Mouse (Mus musculus) erythroblast, adult 5-6 weeks (primary cell): ENCODE data around the gene Nxn. TPM values are rescaled to one million over a fixed set of nuclear protein-coding genes. Genes with fewer than 3 reads are reported as not detected.
"Not testable (repeated sequence)": the region's sequence is repeated elsewhere in the genome, so short reads cannot be mapped to it uniquely, and the experiment has no call there.

Experiments used
- ATAC-seq: replicated peaks from 2 replicates; pipeline ENCODE4 v1.8.0; 2016; ENCODE audit warnings: moderate number of reproducible peaks, mild to moderate bottlenecking, moderate TSS enrichment, inconsistent platforms; ENCODE audit not compliant: poor library complexity, low FRiP score, severe bottlenecking
- total RNA-seq, 2 experiments: library from RNA; stranded (forward) in 1 of 2; stranded (reverse) in 1 of 2; fragments of 150-400 nt in 1 of 2; fragments of 200-764, 138-1000 nt in 1 of 2; gene quantifications; 2 replicates each; pipeline versions ENCODE4 v1.2.3 to v1.2.4; 2015 to 2017; ENCODE audit warnings: low replicate concordance in 2 of 2

The Nxn gene
- total RNA-seq, 2 experiments from 2014 or later: 3.7 to 9.0 TPM

DNA sequence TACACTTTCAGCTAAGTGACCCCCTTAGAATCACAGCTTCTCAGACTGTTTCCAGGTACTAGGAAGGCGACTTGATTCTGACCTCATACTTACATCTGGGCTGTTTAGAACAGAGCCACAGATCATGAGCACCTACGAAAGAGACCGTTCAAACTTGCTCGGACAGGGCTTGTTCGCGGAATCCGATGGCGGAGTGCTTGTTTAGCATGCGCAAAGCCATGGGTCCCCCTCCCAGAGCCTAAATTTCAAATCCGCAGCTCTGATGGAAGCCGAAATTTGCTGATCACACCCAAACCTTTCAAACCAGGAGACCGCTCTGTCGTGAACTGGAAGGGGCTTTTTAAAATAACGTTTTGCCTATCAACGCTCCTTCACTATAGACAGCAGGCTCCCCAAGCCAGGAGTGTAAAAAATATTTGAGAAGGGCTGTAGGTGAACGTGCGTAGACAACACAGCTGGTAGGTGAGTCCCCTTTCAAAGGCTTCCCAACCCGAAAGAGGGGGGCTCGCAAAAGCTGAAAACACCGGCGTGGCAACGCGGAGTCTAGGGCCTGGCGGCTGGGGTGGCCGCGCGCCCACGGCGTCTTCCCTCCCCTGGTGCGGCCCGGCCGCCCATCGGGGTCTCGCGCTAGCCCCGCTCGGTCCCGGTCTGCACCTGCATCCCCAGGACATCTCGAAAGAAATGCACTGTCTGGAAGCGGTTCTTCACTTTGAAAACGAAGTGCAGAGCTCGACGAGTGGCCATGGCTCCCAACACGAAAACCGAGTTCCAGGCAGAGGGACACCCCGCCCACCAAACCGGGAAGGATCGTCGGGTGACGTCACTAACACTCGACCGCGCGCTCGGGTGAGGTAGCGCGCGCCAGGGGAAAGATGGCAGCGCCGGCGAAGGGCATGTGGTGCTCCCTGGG lies 155.8 kb downstream of the Nxn start, which contains the start of the genes Mrm3 and Glod4:
Gene Mrm3, plus strand, starts transcription at position 815 of the 910 bp plus-strand sequence.
Gene Glod4, minus strand, starts transcription at position 825 of the 910 bp plus-strand sequence.
- peak; percentile 98 for ATAC-seq

DNA sequence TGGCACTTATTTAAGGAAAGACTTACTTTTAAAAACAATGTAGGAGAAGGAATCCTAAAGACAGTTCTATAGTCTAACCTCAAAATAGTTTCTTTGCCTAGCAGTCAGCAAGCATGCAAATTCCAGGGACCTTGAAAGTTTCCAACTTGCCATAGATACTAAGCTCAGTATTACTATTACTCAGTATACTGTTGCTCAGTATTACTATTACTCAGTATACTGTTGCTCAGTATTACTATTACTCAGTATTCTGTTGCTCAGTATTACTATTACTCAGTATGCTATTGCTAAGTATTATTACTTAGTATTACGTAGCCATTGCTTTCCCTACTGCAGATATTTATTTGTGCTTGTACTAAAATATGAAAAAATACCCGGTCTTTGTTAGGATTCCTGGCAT lies 159.2 kb downstream of the Nxn start:
- ATAC-seq: no peak

DNA sequence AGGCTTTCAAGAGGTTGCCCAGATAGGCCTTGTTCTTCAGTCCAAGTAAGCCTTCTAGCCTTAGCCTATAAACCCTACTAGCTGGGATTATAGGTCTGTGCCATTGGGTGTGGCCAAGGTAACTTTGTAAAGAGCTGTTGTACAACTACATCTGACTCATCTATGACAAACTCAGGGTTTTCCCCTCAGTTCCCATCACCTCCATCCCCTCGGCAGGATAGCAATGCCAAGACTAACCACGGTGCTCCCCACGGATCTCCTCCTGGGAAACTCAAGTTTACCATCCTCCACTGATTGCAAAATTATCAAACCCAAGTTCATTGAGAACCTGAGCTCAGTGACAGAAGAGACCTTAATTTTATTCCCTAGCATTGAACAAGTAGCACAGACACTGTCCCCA lies 162.8 kb downstream of the Nxn start:
- ATAC-seq: no peak

DNA sequence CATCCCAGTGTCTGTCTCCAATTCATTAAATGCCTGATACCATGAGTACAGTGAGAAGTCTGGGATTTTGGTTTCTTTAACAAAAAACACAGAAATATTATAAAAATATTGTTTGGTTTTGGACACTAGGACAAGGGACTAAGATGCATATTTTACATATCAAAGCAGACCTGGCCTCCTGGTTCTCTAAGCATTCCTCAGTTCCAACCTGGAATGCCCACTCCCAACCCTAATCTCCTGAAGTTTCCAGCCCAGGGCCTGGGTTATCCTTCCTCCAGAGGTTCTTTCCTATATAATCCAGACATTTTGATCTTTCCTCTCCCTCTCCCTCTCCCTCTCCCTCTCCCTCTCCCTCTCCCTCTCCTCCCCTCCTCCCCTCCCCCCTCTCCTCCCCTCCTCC lies 173.9 kb downstream of the Nxn start:
- no peak for ATAC-seq

DNA sequence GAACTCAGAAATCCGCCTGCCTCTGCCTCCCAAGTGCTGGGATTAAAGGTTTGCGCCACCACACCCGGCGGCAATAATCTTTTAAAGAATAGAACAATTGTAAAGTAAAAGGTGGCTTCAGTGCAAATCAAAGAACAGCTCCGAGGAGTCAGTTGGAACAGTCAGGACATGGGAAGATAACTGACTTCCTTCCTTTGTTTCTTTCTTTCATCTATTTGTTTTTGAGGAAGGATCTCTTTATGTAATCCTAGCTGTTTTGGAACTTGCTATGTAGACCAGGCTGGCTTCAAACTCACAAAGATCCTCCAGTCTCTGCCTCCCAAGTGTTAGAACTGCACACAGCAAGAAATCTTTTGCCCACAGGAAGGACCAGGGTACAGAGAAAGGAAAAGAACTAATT lies 174.3 kb downstream of the Nxn start:
- ATAC-seq: no peak

DNA sequence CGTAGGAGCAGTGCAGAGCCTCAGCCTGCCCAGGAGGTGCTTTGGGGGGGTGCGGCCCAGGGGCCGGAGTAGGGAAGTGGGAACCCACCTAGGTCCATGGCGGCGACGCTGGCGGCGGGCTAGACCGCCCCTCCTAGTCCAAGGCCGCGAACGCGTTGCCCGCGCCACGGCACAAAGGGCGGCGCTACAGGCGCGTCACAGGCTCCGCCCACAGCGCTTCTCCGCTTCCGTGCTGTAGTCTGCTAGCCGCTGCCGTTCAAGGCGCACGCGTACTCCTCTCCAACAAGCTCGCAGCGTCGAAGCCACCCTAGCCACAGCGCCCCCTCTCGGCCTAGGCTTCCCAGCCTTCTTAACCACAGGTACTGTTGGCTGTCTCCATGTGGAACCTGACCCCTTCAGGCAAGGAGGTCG lies 181.5 kb downstream of the Nxn start, which contains the start of the genes Dbil5 and Gemin4:
Gene Dbil5, plus strand, starts transcription at position 219 of the 411 bp plus-strand sequence.
Gene Gemin4, minus strand, starts transcription at position 275 of the 411 bp plus-strand sequence.
- ATAC-seq: peak; percentile 98

DNA sequence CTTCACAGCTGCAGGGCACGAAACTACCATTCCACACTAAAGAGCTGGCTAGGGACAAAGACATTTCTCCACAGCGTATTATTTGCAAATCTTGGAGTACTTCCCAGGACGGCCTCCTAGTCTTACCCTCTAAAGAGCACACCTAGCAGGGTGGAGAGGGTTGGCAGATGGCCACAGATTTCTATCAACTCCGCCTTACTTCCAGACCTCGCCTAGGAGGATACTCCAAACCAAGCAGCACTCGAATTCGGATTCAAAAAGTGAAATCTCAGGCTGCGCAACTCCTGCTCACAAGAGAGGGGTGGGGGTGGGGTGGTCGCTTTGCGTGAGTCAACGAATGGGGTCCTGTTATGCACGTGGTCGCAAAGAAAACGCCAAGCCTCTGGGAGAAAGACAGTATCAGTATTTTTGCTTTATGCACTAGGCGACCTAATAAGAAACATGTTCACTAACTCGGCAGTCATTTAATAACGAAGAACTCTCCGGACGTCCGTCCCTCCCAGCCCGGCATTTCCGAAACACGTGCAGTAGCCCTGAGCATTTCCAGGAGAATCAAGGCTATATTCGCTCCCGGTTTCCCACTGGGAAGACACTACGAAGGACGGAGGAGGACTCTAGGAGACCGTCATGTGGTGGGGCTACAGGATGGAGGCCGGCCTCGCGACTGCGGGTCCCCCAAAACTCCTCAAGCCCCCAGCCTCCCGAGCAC lies 182.1 kb downstream of the Nxn start:
- ATAC-seq: 0 out of 2 replicates have a peak, but pooled peaks have one; percentile 24

DNA sequence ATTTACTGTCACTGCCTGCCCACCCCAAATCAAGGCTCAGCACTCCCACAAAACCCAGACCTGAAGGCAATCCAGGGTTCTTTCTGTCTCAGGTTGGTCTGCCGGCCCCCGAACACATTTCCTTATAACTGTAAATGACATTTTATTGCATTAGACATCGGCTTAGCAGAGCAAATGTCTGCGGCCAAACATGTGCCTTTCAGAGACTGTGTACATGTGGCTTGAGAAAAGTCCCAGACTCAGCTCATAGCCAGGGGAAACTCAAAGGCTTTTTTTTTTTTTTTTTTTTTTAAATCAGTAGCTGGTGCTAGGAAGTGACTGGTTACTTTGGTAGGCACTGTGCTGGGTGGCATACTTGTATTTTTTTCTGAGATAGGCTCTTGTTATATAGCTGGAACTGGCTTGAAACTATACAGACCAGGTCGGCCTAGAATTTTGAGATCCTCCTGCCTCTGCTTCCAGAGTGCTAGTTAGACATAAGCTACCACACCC lies 182.8 kb downstream of the Nxn start:
- no peak for ATAC-seq

DNA sequence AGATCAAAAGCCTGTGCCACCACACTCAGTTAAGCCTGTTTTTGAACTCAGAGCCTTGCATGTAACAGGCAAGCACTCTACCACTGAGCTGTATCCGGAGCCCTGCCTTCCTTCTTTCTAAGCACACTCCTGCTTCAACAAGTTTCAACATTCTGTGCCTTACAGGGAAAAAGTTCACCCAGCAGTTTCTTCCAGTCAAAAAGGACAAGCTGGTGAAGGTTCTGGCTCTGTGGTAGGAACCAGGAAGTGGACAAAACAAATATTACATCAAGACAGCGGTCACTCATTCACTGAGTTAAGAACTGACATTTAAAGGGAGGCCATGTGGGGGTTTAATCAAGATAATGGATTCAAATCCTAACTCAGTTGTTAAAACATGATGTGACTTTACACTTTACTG lies 183.9 kb downstream of the Nxn start:
- ATAC-seq: no peak

DNA sequence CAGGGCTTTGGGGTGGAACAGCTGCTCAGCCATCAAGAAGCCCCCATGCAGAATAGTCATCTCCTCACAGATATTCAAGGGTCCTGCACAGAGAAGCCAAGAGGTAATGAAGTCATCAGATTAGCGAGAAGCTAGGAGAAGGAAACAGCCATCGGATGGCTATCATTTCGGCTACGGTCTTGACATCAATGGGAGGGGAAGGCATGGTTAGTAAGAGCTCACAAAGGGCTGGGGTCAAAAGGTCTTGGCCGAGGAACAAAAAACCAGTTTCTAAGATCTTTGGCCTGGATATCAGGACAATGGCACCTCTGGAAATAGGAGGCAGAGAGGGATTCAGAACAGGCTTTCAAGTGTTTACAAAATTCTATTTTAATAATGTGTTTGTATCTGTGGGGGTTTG lies 185.1 kb downstream of the Nxn start:
- no peak for ATAC-seq

DNA sequence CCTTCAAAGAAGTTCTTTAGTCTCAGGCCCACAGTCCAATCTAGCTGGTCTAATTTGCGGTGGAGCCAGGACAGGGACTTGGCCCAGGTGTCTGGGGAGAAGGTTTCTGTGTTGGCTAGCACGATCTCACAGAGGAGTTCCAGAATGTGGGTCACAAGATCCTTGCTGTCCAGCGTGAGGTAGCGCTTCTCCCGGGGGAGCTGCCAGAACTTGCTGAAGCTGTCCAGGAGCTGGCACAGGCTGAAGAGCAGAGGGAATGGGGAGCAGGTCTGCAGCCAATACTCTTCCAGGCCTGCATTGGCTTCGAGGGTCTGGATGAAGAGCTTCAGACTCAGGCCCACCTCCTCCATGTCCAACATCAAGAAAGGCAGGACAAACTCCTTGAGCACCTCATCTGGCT lies 187.3 kb downstream of the Nxn start:
- not testable (repeated sequence) for ATAC-seq

DNA sequence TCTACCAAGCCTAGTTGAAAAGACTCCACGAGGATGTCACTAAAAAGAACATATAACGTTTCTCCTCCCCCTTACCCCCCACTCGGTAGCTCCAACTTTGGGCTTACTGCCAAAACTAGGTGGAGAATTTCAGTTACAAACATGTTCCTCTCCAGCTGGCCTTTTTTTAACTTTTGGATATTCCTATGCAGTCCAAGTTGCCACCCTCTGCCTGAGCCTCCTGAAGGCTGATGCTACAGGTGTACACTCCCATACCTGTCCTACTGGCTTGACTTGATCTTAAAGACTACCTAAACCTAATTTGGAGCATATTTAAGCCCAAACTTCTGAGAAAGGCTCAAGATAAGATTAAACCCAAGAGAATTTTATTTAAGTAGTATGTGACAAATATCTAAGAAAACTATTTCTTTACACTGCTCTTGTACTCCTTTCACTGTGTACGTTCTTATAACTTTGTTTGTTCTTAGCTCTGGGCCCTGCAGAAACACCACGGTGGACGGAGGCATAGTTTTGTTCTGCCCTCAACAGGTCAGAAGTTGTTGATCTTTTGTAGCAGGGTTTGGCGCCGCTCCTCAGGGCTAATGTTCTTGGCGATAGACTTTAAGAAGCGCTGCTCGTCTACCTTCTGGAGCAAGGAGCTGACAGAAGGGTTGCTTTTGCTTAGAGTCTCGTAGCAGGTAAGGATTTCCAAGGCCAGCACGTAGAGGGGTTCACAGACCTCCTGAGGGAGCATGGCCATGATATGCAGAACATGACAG lies 188.5 kb downstream of the Nxn start:
- no peak for ATAC-seq

Other genes starting within 250 kb of the Nxn start
- gene Vps53, start 219.5 kb downstream of the Nxn start, total RNA-seq (2015; ENCODE audit: low replicate concordance): 9.4 and 14.6 TPM in 2 replicates
- gene Vps53, start 219.5 kb downstream of the Nxn start, total RNA-seq (2017; ENCODE audit: low replicate concordance): 13.0 and 13.1 TPM in 2 replicates
- gene Fam57a, start 219.5 kb downstream of the Nxn start, total RNA-seq (2015; ENCODE audit: low replicate concordance): 1.5 and 3.6 TPM in 2 replicates
- 0.17 and 3.5 TPM in 2 replicates for gene Fam57a, start 219.5 kb downstream of the Nxn start, total RNA-seq (2017; ENCODE audit: low replicate concordance)
- not detected in 2 replicates for gene Dbil5, start 181.5 kb downstream of the Nxn start, total RNA-seq (2015; ENCODE audit: low replicate concordance)
- gene Dbil5, start 181.5 kb downstream of the Nxn start, total RNA-seq (2017; ENCODE audit: low replicate concordance): not detected in 2 replicates
- 2.9 TPM in 1 of 2 replicates, not detected in the other for gene Gemin4, start 181.5 kb downstream of the Nxn start, total RNA-seq (2015; ENCODE audit: low replicate concordance)
- 0.42 TPM in 1 of 2 replicates, not detected in the other for gene Gemin4, start 181.5 kb downstream of the Nxn start, total RNA-seq (2017; ENCODE audit: low replicate concordance)
- gene Mrm3, start 155.4 kb downstream of the Nxn start, total RNA-seq (2015; ENCODE audit: low replicate concordance): 2.7 and 4.2 TPM in 2 replicates
- 3.2 and 4.7 TPM in 2 replicates for gene Mrm3, start 155.4 kb downstream of the Nxn start, total RNA-seq (2017; ENCODE audit: low replicate concordance)
- gene Glod4, start 155.4 kb downstream of the Nxn start, total RNA-seq (2015; ENCODE audit: low replicate concordance): 12.1 and 31.5 TPM in 2 replicates
- 16.7 and 55.0 TPM in 2 replicates for gene Glod4, start 155.4 kb downstream of the Nxn start, total RNA-seq (2017; ENCODE audit: low replicate concordance)
- gene Timm22, start 7.8 kb upstream of the Nxn start, total RNA-seq (2015; ENCODE audit: low replicate concordance): 5.4 and 6.3 TPM in 2 replicates
- gene Timm22, start 7.8 kb upstream of the Nxn start, total RNA-seq (2017; ENCODE audit: low replicate concordance): 1.6 and 1.7 TPM in 2 replicates
- gene Abr, start 223.2 kb upstream of the Nxn start, total RNA-seq (2015; ENCODE audit: low replicate concordance): 7.5 and 7.9 TPM in 2 replicates
- gene Abr, start 223.2 kb upstream of the Nxn start, total RNA-seq (2017; ENCODE audit: low replicate concordance): 14.9 and 15.8 TPM in 2 replicates